Mouse (Mus musculus) embryonic facial prominence, embryonic 12.5 days (tissue): ENCODE measurements around the gene Prkcz. TPM values are rescaled to one million over a fixed set of nuclear protein-coding genes. Genes with fewer than 3 reads are reported as not detected.
"Not testable (repeated sequence)": the region's sequence is repeated elsewhere in the genome, so short reads cannot be mapped to it uniquely, and the experiment has no call there.

Source experiments
- ATAC-seq: fragments of 200-750 bp; cut with Nextera tagmentation; 2 replicates; pipeline ENCODE4 v1.8.0; 2017; ENCODE audit not compliant: insufficient number of reproducible peaks, insufficient read depth, low FRiP score, low TSS enrichment
- H3K27ac ChIP-seq: fragments of 300-500 bp; sonication (generic); 2 replicates; pipeline ENCODE4 v1.5.1; 2016; ENCODE audit warnings: mild to moderate bottlenecking
- H3K27me3 ChIP-seq: fragments of 300-500 bp; sonication (generic); 2 replicates; pipeline ENCODE4 v1.6.1; 2016; ENCODE audit warnings: mild to moderate bottlenecking, moderate library complexity
- H3K36me3 ChIP-seq: fragments of 300-500 bp; sonication (generic); 2 replicates; pipeline ENCODE4 v1.6.1; 2016; ENCODE audit warnings: mild to moderate bottlenecking
- H3K4me1 ChIP-seq: fragments of 300-500 bp; sonication (generic); 2 replicates; pipeline ENCODE4 v1.6.1; 2016
- H3K4me2 ChIP-seq: fragments of 300-500 bp; sonication (generic); replicated peaks from 2 replicates; pipeline ENCODE4 v1.6.1; 2016; ENCODE audit warnings: mild to moderate bottlenecking, moderate library complexity
- H3K4me3 ChIP-seq: fragments of 300-500 bp; sonication (generic); 2 replicates; pipeline ENCODE4 v1.5.1; 2016; ENCODE audit warnings: mild to moderate bottlenecking
- H3K9ac ChIP-seq: fragments of 300-500 bp; sonication (generic); 2 replicates; pipeline ENCODE4 v1.6.1; 2016; ENCODE audit warnings: mild to moderate bottlenecking, moderate library complexity
- H3K9me3 ChIP-seq: fragments of 300-500 bp; sonication (generic); 2 replicates; pipeline ENCODE4 v1.6.1; 2016; ENCODE audit warnings: mild to moderate bottlenecking, moderate library complexity
- WGBS: fragments of 180-500 bp; shearing (Covaris S2); methylation state at CpG from one replicate; pipeline ENCODE4 v1.1.7; 2016; 5-methylcytosine and 5-hydroxymethylcytosine counted together
- polyA plus RNA-seq: library from polyadenylated mRNA; unstranded; fragments of >200 nt; fragmentation: Nextera tagmentation; extraction: Ambion mirVana; gene quantifications from 2 replicates; pipeline ENCODE4 v1.2.1, GENCODE M21; 2016

Prkcz gene
- polyA plus RNA-seq, 1 experiment from 2014 or later = 12.2 TPM

- no peaks in the 10 kb centered on the region for H3K27me3 ChIP-seq
- H3K9me3 ChIP-seq = no peaks in the 10 kb centered on the region
- WGBS = under 1% methylated on average over 49 of the region's 58 CpGs
- peak; percentile 90 for ATAC-seq
- peak within 1 kb of the TSS; percentile 52 for H3K4me3 ChIP-seq
- peak within 1 kb of the TSS; percentile 70 for H3K9ac ChIP-seq
- peak within 1 kb of the TSS; percentile 81 for H3K4me2 ChIP-seq
- H3K27ac ChIP-seq = peak within 1 kb of the TSS; percentile 96
- H3K4me1 ChIP-seq = peaks cover 31% of the 10 kb centered on the region
- H3K36me3 ChIP-seq = no peaks in the 10 kb centered on the region; the same call in 1 of the 2 replicates
Observed at GRCm38 (mm10) chr4:155249648-155250351, 111.4 kb downstream of the Prkcz start, which contains the start of gene Faap20. Gene Faap20 (plus strand): TSS chr4:155249802.

- Histone ChIP-seq H3K9me3 (no peaks in the 10 kb centered on the region), H3K9ac (peak overlapping the region; percentile 70), H3K4me2 (peak overlapping the region; percentile 81), H3K4me1 (peaks cover 31% of the 10 kb centered on the region), H3K27me3 (no peaks in the 10 kb centered on the region), H3K4me3 (peak overlapping the region; percentile 52), H3K27ac (peak overlapping the region; percentile 96), H3K36me3 (no peaks in the 10 kb centered on the region; the same call in 1 of the 2 replicates)
- 0% methylated on average over 9 of the region's 9 CpGs for WGBS
- peak; percentile 54 for ATAC-seq
Observed at GRCm38 (mm10) chr4:155249257-155249647, 111.9 kb downstream of the Prkcz start.

- H3K36me3 ChIP-seq, H3K9me3 ChIP-seq, H3K27ac ChIP-seq, H3K27me3 ChIP-seq, H3K9ac ChIP-seq, H3K4me2 ChIP-seq, ATAC-seq, H3K4me3 ChIP-seq: not testable (repeated sequence)
- peaks cover 31% of the 10 kb centered on the region for H3K4me1 ChIP-seq
- 87% methylated on average over 3 of the region's 3 CpGs for WGBS
Observed at GRCm38 (mm10) chr4:155248054-155248453, 113.1 kb downstream of the Prkcz start.

DNA sequence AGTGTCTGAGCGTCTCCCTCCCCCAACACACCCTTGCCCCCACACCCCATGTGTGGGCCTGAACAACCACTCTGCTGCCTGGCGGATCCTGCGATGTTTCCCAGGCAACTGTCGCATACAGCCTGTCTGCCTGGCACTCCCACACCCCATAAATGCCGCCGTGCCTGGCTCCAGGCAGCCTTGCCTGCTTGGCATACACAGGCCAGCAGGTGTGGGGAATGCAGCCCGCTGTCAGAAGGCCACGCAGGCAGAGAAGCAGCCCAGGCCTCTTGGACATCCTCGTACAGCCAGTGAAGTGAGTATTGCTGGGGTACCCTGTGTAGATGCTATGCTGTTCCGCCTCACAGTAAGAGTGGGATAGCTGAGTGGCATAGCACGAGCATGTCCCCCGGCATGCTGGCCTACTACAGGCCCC lies 114.5 kb downstream of the Prkcz start:
- Histone ChIP-seq H3K9me3 (no peaks in the 10 kb centered on the region), H3K4me3 (no peak overlapping the region), H3K27ac (no peak overlapping the region), H3K36me3 (no peaks in the 10 kb centered on the region), H3K4me1 (peaks cover 22% of the 10 kb centered on the region), H3K9ac (no peak overlapping the region), H3K4me2 (no peak overlapping the region), H3K27me3 (no peaks in the 10 kb centered on the region)
- 83% methylated on average over 12 of the region's 12 CpGs for WGBS
- ATAC-seq = no peak

DNA sequence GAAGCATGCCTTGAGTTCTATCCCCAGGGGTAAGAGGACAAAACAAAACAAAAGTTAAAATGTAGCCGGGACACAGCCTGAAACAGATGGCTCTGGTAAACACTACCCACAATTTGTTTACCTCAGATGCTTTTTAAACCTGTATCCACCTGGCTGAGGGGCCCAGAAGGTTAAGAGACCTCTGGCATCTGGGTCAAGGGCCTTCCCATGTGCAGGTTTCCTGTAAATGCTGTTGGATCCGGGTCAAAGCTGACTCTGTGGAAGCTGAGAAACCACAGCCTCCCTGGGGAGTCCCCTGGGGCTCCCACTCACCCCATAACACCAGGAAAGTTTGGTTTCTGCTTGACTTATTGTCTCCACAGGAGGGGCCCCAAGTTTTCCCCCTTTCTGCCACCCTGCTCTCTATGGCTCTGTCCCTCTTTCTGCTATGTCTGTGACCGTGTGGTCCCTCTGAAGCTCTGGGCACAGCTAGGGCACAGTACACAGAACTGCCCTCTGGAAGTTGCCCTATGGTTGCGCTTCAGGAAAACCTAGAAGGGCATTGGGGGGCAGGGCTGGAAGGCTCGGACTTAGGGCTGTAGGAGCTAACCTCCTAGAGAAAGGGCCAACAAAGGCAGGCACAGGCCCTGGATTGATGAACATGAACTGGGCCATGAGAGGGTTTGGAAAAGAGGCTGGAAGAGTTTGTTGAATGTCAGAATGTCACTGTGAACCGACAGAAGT lies 115.2 kb downstream of the Prkcz start:
- WGBS = 63% methylated on average over 6 of the region's 6 CpGs
- H3K4me2 ChIP-seq = no peak overlapping the region
- H3K36me3 ChIP-seq = no peaks in the 10 kb centered on the region
- 0 out of 2 replicates have a peak overlapping the region, but pooled peaks have one; percentile 3 for H3K27ac ChIP-seq
- no peaks in the 10 kb centered on the region for H3K9me3 ChIP-seq
- H3K4me3 ChIP-seq = no peak overlapping the region
- ATAC-seq = no peak
- peaks cover 14% of the 10 kb centered on the region for H3K4me1 ChIP-seq
- H3K27me3 ChIP-seq = no peaks in the 10 kb centered on the region
- H3K9ac ChIP-seq = no peak overlapping the region

DNA sequence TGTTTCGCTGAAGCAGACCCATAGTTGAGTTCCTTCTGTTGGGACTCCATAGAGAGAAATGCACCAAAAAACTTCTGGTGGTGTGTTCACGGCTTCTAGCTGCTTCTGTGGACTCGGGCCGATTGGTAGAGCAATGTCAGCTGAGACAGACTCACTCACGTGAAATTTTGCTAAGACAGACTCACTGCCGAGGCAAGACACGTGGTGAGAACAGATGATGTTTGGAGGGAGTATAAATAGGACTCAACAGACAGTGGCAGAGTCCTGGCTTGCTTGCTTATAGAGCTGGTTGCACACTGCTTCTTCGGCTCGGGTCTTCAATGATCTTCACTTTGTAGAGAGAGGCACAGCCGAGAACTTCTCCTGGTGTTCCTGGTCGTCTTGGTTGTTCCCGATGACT lies 117.9 kb downstream of the Prkcz start:
- no peaks in the 10 kb centered on the region for H3K36me3 ChIP-seq
- WGBS = 84% methylated on average over 12 of the region's 12 CpGs

GRCm38 (mm10) chr4:155242292-155242691 lies 118.9 kb downstream of the Prkcz start:
- H3K4me2 ChIP-seq = no peak overlapping the region
- 93% methylated on average over 5 of the region's 5 CpGs for WGBS
- no peak for ATAC-seq

More for the DNA sequence above, 117.9 kb downstream of the Prkcz start:
- ATAC-seq = no peak
- Histone ChIP-seq H3K4me2 (no peak overlapping the region), H3K9ac (no peak overlapping the region), H3K4me3 (no peak overlapping the region), H3K9me3 (no peaks in the 10 kb centered on the region), H3K27me3 (no peaks in the 10 kb centered on the region), H3K27ac (no peak overlapping the region), H3K4me1 (0 out of 2 replicates have a peak, but pooled peaks cover 8% of the 10 kb centered on the region)

GRCm38 (mm10) chr4:155241789-155242188 lies 119.4 kb downstream of the Prkcz start:
- no peaks in the 10 kb centered on the region for H3K9me3 ChIP-seq
- H3K36me3 ChIP-seq = no peaks in the 10 kb centered on the region
- H3K4me2 ChIP-seq = no peak overlapping the region
- H3K4me1 ChIP-seq = 0 out of 2 replicates have a peak, but pooled peaks cover 8% of the 10 kb centered on the region
- no peak overlapping the region for H3K4me3 ChIP-seq
- H3K27me3 ChIP-seq = no peaks in the 10 kb centered on the region
- H3K9ac ChIP-seq = no peak overlapping the region
- H3K27ac ChIP-seq = no peak overlapping the region
- ATAC-seq = no peak
- WGBS = 80% methylated on average over 9 of the region's 9 CpGs

More at GRCm38 (mm10) chr4:155242292-155242691, 118.9 kb downstream of the Prkcz start:
- no peak overlapping the region for H3K4me3 ChIP-seq
- H3K27me3 ChIP-seq = no peaks in the 10 kb centered on the region
- no peaks in the 10 kb centered on the region for H3K36me3 ChIP-seq
- no peaks in the 10 kb centered on the region for H3K9me3 ChIP-seq
- no peak overlapping the region for H3K9ac ChIP-seq
- 0 out of 2 replicates have a peak, but pooled peaks cover 8% of the 10 kb centered on the region for H3K4me1 ChIP-seq
- H3K27ac ChIP-seq = no peak overlapping the region

DNA sequence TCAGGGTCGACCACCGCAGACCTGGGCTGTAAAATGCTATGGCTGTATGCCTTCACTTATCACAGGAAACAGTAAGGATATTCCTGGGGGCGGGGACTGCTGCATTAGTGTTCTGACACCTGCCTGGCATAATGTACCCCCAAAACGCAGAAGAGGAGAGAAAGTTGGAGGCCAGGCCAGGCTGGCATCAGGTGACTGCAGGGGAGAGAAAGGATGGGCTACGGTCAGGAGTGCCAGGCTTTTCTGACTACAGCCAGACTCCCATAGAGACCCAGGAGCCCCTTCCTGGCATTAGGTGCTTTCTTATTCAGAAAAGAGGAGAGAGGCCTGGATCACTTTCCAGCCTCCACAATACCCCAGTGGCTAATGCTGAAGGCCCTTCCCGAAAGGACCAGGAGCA lies 121.7 kb downstream of the Prkcz start:
- 60% methylated on average over 6 of the region's 6 CpGs for WGBS
- Histone ChIP-seq H3K9ac (no peak overlapping the region), H3K36me3 (no peaks in the 10 kb centered on the region), H3K27me3 (no peaks in the 10 kb centered on the region), H3K4me3 (no peak overlapping the region), H3K4me1 (peaks cover 17% of the 10 kb centered on the region), H3K27ac (no peak overlapping the region), H3K9me3 (no peaks in the 10 kb centered on the region), H3K4me2 (no peak overlapping the region)
- ATAC-seq = no peak

DNA sequence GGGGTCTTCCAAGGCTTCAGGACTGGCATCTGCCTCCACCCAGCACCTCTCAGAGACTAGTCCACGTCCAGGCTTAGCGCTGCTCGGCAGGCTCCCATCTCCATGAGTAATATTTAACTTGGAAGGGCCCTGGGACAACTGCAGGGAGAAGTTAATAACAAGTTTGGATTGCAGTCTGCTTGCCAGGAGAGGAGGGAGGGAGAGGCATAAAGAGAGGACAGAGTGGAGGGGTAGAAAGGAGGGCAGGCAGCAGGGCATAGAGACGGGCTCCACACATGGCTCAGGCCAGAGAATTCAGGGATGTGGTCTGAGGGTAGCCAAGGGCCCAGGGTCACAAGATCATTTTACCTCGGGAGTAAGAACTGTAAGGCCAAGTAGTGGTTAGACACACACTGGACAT lies 122.9 kb downstream of the Prkcz start:
- Histone ChIP-seq H3K36me3 (no peaks in the 10 kb centered on the region), H3K27me3 (no peaks in the 10 kb centered on the region), H3K27ac (no peak overlapping the region), H3K4me1 (peaks cover 29% of the 10 kb centered on the region), H3K9ac (no peak overlapping the region), H3K9me3 (no peaks in the 10 kb centered on the region), H3K4me2 (no peak overlapping the region), H3K4me3 (no peak overlapping the region)
- no peak for ATAC-seq
- WGBS = 79% methylated on average over 5 of the region's 5 CpGs

DNA sequence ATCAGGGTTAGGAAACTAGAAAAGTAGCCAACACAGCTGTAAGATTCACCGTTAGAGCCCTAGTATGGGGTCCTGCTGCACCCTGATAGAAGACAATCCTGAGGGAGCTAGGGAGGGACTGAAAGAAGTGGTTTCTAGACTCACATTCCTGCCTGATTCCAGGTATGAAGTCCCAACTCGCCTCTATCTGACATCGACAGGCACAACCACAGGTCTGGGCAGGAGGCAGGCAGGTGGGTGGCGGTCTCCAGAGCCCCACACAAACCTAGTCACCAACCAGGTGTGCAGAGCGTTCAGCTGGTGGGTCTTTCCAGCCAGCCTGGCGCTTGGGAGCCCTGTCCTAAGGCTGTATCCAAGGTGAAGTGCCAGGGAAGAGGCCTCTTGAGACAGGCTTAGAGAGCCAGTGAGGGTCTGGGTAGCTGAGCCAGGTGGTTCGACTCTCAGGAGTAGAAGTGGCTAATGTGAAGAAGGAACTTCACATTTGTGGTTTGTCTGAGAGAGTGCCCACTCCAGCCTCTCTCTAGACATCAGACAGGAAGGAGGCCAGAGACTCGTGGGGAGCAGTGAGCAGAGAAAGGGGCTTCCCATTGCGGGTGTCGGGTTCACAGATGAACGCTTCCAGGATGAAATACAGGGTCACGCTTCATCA lies 124.3 kb downstream of the Prkcz start:
- 66% methylated on average over 12 of the region's 12 CpGs for WGBS
- Histone ChIP-seq H3K4me3 (no peak overlapping the region), H3K4me2 (no peak overlapping the region), H3K27me3 (no peaks in the 10 kb centered on the region), H3K9me3 (no peaks in the 10 kb centered on the region), H3K27ac (peak overlapping the region; percentile 98), H3K36me3 (no peaks in the 10 kb centered on the region), H3K4me1 (peaks cover 31% of the 10 kb centered on the region), H3K9ac (no peak overlapping the region)
- no peak for ATAC-seq
